Mouse (Mus musculus): ENCODE data around the gene Olfr1302. TPM values are rescaled to one million over a fixed set of nuclear protein-coding genes. Genes with fewer than 3 reads are reported as not detected.

The Olfr1302 gene
- polyA plus RNA-seq (2015; fragmentation: Nextera tagmentation; extraction: Ambion mirVana) = not detected in 2 replicates

DNA sequence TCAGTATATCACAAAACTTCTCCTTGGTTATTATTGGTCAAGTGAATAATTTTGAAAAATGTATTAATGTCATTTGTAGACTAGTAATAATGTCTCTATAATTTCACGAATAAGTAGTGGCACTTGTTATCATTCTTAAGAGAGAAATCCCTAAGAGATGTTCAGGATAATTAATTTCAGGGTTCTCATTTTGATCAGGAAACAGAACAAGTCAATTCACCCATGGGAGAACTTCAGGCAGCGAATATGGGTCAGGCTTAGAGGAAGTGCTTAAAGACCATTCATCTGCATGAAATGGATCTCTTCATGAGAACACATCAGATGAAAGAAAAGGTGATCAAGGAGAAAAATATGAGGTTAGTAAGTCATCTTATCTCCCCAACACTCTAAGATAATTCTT is at the start of gene Olfr1302:
TSS of gene Olfr1302 (plus strand) at position 301 of the 400 bp plus-strand sequence.
- WGBS = 81% methylated on average over 2 of the region's 2 CpGs
- Histone ChIP-seq H3K27me3 (replicated peaks; ENCODE audit: control insufficient read depth, insufficient read depth, low read length) (no peaks in the 10 kb centered on the region), H3K27ac (ENCODE audit: low read length) (no peak within 1 kb of the TSS), H3K4me3 (ENCODE audit: low read length) (no peak within 1 kb of the TSS), H3K4me1 (ENCODE audit: control insufficient read depth, insufficient read depth, low read length) (no peaks in the 10 kb centered on the region), H3K36me3 (ENCODE audit: control insufficient read depth, insufficient read depth, low read length) (no peaks in the 10 kb centered on the region), H3K4me2 (ENCODE audit: low read depth, low read length) (no peak within 1 kb of the TSS), H3K9me3 (ENCODE audit: control insufficient read depth, low read length) (no peaks in the 10 kb centered on the region), H3K9ac (ENCODE audit: low read depth, low read length) (no peak within 1 kb of the TSS)
- ATAC-seq = no peak

DNA sequence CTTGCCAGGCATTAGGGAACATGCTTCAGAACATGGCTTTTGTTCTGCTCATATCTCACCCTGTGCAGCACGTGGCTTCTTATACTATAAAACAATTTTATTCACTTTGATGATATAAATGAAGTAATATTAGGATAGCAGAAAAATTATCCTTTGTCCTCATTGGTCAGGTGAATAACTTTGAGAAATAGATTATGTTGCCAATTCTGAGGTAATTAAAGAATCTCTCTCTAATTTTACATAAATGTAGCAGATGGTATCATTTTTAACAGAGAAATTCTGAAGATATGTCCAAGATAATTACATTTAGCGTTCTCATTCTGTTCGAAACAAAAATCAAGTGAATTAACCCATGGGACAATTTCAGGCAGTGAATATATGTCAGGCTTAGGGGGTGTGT is 26.5 kb upstream of the Olfr1302 start, which contains the start of gene Olfr1301:
TSS of gene Olfr1301 (plus strand) at position 301 of the 400 bp plus-strand sequence.
- Histone ChIP-seq H3K4me2 (ENCODE audit: low read depth, low read length) (no peak within 1 kb of the TSS), H3K4me1 (ENCODE audit: control insufficient read depth, insufficient read depth, low read length) (no peaks in the 10 kb centered on the region), H3K36me3 (ENCODE audit: control insufficient read depth, insufficient read depth, low read length) (no peaks in the 10 kb centered on the region), H3K27me3 (replicated peaks; ENCODE audit: control insufficient read depth, insufficient read depth, low read length) (no peaks in the 10 kb centered on the region), H3K27ac (ENCODE audit: low read length) (no peak within 1 kb of the TSS), H3K4me3 (ENCODE audit: low read length) (no peak within 1 kb of the TSS), H3K9ac (ENCODE audit: low read depth, low read length) (no peak within 1 kb of the TSS), H3K9me3 (ENCODE audit: control insufficient read depth, low read length) (no peaks in the 10 kb centered on the region)
- no peak for ATAC-seq
- 88% methylated on average over 3 of the region's 3 CpGs for WGBS

- Histone ChIP-seq H3K9me3 (ENCODE audit: control insufficient read depth, low read length) (no peaks in the 10 kb centered on the region), H3K27ac (ENCODE audit: low read length) (no peak overlapping the region), H3K27me3 (replicated peaks; ENCODE audit: control insufficient read depth, insufficient read depth, low read length) (no peaks in the 10 kb centered on the region), H3K9ac (ENCODE audit: low read depth, low read length) (no peak overlapping the region), H3K4me3 (ENCODE audit: low read length) (no peak overlapping the region), H3K4me1 (ENCODE audit: control insufficient read depth, insufficient read depth, low read length) (no peaks in the 10 kb centered on the region), H3K4me2 (ENCODE audit: low read depth, low read length) (no peak overlapping the region), H3K36me3 (ENCODE audit: control insufficient read depth, insufficient read depth, low read length) (no peaks in the 10 kb centered on the region)
- no peak for ATAC-seq
Measured at GRCm38 (mm10) chr2:111812936-111813335, 35.7 kb downstream of the Olfr1302 start.

DNA sequence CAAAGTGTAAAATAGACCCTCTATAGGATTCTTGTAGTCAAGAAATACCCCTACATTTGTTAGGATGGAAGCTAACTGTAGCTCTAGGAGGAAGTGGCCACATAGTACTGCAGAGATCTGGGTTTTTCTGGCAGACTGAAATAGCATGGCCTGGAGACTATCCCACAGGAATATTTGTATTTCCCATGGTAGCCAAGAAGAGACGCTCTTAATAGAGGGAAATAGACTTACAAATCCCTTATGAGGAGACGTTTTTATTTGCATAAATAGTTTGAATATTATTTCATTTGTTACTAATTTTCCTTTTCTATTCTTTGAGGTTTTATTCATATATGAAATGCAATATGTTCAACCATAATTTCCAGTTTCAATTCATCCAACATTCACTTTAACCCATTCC is 43.0 kb downstream of the Olfr1302 start, which contains the start of gene Olfr1303:
TSS of gene Olfr1303 (minus strand) at position 101 of the 400 bp plus-strand sequence.
- Histone ChIP-seq H3K4me2 (ENCODE audit: low read depth, low read length) (no peak within 1 kb of the TSS), H3K27ac (ENCODE audit: low read length) (no peak within 1 kb of the TSS), H3K36me3 (ENCODE audit: control insufficient read depth, insufficient read depth, low read length) (no peaks in the 10 kb centered on the region), H3K9ac (ENCODE audit: low read depth, low read length) (no peak within 1 kb of the TSS), H3K9me3 (ENCODE audit: control insufficient read depth, low read length) (no peaks in the 10 kb centered on the region), H3K27me3 (replicated peaks; ENCODE audit: control insufficient read depth, insufficient read depth, low read length) (no peaks in the 10 kb centered on the region), H3K4me3 (ENCODE audit: low read length) (no peak within 1 kb of the TSS), H3K4me1 (ENCODE audit: control insufficient read depth, insufficient read depth, low read length) (no peaks in the 10 kb centered on the region)
- 81% methylated on average over 2 of the region's 2 CpGs for WGBS
- ATAC-seq = no peak

Other genes starting within 250 kb of the Olfr1302 start
- not detected in 2 replicates for gene Olfr1294, start 237.1 kb upstream of the Olfr1302 start, polyA plus RNA-seq (2015; fragmentation: Nextera tagmentation; extraction: Ambion mirVana)
- gene Olfr1295, start 207.7 kb upstream of the Olfr1302 start, polyA plus RNA-seq (2015; fragmentation: Nextera tagmentation; extraction: Ambion mirVana) = not detected in 2 replicates
- gene Olfr1297, start 150.9 kb upstream of the Olfr1302 start, polyA plus RNA-seq (2015; fragmentation: Nextera tagmentation; extraction: Ambion mirVana) = not detected in 2 replicates
- gene Olfr1298, start 128.2 kb upstream of the Olfr1302 start, polyA plus RNA-seq (2015; fragmentation: Nextera tagmentation; extraction: Ambion mirVana) = not detected in 2 replicates
- not detected in 2 replicates for gene Olfr1299, start 116.0 kb upstream of the Olfr1302 start, polyA plus RNA-seq (2015; fragmentation: Nextera tagmentation; extraction: Ambion mirVana)
- not detected in 2 replicates for gene Olfr1301, start 26.4 kb upstream of the Olfr1302 start, polyA plus RNA-seq (2015; fragmentation: Nextera tagmentation; extraction: Ambion mirVana)
- gene Olfr1303, start 42.9 kb downstream of the Olfr1302 start, polyA plus RNA-seq (2015; fragmentation: Nextera tagmentation; extraction: Ambion mirVana) = not detected in 2 replicates
- not detected in 2 replicates for gene Olfr1305, start 99.7 kb downstream of the Olfr1302 start, polyA plus RNA-seq (2015; fragmentation: Nextera tagmentation; extraction: Ambion mirVana)
- gene Olfr1306, start 138.8 kb downstream of the Olfr1302 start, polyA plus RNA-seq (2015; fragmentation: Nextera tagmentation; extraction: Ambion mirVana) = not detected in 2 replicates
- gene Olfr1307, start 172.0 kb downstream of the Olfr1302 start, polyA plus RNA-seq (2015; fragmentation: Nextera tagmentation; extraction: Ambion mirVana) = not detected in 2 replicates
- gene Olfr1308, start 187.5 kb downstream of the Olfr1302 start, polyA plus RNA-seq (2015; fragmentation: Nextera tagmentation; extraction: Ambion mirVana) = not detected in 2 replicates
- gene Olfr1309, start 212.9 kb downstream of the Olfr1302 start, polyA plus RNA-seq (2015; fragmentation: Nextera tagmentation; extraction: Ambion mirVana) = not detected in 2 replicates
- gene Olfr1310, start 235.3 kb downstream of the Olfr1302 start, polyA plus RNA-seq (2015; fragmentation: Nextera tagmentation; extraction: Ambion mirVana) = not detected in 2 replicates
- gene Olfr1311, start 247.0 kb downstream of the Olfr1302 start, polyA plus RNA-seq (2015; fragmentation: Nextera tagmentation; extraction: Ambion mirVana) = not detected in 2 replicates

All from intestine, embryonic 16.5 days (tissue).